Mouse (Mus musculus): ENCODE data around the gene Dlgap3.

Dlgap3 gene

DNA sequence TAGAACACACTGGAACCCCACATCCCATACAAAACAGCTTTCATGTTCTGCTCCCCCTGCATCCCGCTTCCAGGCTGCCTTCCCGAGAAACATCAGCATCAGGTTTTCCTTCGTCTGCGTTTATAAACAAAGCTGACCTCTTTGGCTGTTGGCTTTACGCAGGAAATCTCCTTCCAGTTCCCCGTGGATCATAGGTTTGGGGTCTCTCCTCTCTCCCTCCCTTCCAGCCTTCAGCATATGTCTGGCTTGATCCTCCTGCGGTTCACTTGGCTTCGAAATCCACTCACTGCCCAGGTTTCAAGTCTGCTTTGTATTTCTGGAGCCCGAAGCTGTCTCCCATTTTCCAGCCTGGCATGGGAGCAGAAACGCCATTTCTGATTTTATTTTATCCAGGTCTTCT is 54.3 kb downstream of the Dlgap3 start:
- DNase-seq, result no peak

DNA sequence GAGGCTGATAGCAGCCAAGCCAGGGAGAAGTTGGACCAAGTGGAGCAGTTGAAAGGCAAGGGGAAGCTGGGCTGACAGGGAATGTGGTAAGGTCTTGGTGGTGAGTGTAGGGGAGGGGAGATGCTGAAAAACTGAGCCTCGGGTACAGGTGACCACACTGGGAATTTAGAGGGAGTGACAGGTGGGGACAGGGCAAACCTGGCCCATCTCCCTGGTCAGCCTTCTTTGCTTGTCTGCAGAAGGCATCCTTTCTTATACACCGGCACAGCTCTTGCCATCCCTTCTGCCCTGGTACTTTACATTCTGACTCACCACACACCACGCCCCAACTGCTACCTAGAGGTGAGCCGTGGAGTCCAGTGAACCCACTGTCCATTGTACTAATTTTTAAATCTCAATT is 54.8 kb downstream of the Dlgap3 start:
- DNase-seq, result no peak

DNA sequence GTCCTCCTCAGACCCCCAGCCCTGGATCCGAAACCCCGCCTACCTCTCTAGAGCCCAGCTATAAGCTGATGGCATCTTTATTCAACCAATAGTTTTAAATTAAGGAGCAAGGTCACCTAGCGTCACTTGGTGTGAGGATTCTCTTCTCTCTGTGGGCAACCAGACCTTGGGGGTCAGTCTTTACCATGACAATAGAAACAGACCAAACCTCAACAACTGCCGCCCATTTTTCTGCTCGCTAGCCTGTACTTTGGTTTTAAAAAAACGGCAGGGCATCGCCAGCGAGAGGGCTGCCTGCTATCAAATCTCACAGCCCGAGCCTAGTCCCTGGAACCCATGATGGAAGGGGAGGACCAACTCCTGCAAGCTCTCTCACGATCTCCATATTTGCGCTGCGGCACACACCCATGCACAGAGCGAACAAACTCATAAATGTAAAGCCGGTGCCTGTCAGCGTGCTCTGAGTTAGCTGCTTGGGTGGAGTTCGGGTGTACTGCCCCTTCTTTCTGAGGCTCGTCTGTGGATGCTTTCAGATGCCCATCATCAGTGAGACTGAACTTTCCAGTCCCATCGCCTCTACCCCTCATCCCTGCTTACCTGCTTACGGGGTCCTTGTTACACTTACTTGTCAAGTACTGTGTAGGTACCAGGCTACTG is 55.6 kb downstream of the Dlgap3 start:
- DNase-seq, result no peak

DNA sequence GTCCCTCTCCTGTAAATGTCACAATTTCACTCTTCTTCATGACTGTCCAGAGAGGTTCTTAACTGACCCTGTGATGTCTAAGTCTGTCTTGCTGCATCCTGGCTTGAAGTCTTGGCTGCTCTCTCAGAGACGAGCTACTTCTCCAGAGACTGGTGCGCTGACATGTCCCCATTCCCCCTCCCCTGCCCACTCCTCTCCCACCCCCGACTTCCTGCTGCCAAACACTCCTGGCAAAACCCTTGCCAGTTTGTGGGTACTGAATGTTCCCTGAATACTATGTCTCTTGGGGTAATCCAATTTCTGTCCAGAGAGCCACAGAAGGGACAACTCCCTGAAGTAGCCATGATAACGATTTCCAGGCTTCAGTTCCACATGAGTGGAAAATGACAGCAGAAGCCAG is 57.1 kb downstream of the Dlgap3 start:
- no peak for DNase-seq

GRCm38 (mm10) chr4:127227051-127227673 is 58.2 kb downstream of the Dlgap3 start:
- DNase-seq, result no peak

DNA sequence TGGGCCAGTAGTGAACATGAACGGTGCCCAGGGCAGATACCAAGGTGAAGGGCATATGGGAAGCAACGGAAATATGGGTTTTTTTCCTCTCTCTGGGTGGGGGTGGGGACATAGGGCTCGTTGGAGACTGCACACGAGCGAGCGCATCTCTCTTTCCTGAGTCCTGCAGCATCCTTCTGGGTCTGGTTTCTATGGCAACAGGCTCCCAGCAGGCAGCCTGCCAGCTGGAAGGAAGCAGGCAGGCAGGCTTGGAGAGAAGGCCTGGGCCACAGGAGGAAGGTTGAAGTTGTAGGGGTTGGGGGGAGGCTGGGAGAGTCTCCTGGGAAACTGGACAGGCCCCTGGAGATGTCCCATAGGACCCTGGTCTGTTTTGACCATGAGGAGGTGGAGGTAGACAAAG is 63.0 kb downstream of the Dlgap3 start:
- DNase-seq, result no peak

DNA sequence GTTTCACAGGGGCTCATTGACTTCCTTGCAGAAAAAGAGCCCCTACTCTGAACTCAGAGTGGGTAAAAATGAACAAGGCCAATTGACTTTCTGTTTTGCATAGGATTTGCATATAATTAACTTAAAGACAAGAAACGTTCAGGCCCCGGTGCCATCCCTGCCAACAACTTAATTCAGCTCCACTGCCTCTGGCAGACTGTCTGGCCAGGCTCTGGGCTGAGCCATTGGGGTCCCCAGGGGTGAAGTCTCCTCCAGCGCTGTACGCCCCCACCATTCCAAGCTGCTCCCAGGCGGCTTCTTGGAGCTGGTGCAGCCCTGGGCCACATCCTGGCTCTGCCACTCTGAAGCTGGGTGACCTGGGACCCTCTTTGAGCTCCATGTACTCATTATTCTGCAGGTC is 63.5 kb downstream of the Dlgap3 start:
- no peak for DNase-seq

GRCm38 (mm10) chr4:127233416-127234125 is 64.6 kb downstream of the Dlgap3 start:
- no peak for DNase-seq

- peak; percentile 89 for DNase-seq
These were observed 66.9 kb downstream of the Dlgap3 start for GRCm38 (mm10) chr4:127235742-127236487.

DNA sequence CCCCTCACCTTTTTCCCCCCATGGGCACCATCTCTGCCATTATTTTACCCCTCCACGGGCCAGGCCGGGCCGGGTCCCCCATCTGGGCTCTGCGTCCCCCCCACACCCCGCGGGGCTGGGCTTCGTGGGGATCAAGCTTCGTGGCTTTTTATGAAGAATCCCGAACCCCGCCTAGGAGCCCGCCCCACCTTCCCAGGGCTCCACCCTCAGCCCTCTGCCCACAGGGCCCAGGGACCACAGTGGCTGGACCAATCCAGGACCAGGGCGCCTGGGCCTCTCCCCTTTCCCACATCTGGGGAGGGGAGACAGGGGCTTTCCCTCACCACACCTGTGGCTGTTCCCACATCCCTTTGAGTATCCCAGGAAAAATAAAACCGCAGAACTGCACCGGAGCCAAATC is 67.6 kb downstream of the Dlgap3 start:
- DNase-seq, result no peak

GRCm38 (mm10) chr4:127237271-127237670 is 68.3 kb downstream of the Dlgap3 start:
- DNase-seq, result no peak

DNA sequence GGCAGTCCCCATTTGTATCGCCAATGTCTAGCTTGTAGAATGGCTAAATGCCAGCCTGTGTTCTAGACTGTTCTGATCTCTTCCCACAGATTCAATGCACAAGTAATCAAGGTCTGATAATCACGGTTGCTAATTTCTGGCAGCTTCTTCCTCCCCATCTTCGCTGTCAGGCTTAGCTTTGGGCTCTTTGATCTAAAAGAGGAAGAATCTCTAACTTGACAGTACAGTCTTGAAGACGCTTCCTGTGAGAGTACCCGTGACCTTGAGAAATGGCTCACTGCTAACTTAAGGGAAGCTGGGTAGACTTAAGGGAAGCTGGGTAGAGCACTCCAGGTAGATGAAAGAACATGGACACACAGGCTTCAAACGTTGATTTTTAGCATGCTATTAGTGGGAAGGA is 73.7 kb downstream of the Dlgap3 start:
- peak; percentile 22 for DNase-seq

DNA sequence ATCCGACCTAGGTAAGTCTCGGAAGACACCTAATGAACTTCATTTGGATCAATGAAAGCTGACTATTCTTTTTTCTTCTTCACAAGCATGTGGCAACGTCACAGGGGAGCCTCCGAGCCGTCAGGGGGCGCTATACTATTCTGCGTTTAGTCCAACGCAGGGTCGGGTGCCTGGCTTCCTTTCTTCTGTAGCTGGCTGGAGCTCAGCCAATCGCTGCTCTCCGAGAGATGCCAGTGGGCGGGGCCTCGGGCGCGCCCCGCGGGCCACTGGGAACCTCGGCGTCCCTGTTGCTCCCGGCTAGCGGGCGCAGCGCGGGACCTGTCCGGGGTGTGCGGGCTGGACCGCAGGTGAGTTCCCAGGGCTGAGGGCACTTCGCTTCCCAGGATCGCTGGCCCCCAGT is 74.5 kb downstream of the Dlgap3 start, which contains the start of gene Smim12:
Gene Smim12 (plus strand): TSS at position 233 of the 400 bp plus-strand sequence.
- DNase-seq, result peak; percentile 99

GRCm38 (mm10) chr4:127243953-127244352 is 74.9 kb downstream of the Dlgap3 start:
- no peak for DNase-seq

DNA sequence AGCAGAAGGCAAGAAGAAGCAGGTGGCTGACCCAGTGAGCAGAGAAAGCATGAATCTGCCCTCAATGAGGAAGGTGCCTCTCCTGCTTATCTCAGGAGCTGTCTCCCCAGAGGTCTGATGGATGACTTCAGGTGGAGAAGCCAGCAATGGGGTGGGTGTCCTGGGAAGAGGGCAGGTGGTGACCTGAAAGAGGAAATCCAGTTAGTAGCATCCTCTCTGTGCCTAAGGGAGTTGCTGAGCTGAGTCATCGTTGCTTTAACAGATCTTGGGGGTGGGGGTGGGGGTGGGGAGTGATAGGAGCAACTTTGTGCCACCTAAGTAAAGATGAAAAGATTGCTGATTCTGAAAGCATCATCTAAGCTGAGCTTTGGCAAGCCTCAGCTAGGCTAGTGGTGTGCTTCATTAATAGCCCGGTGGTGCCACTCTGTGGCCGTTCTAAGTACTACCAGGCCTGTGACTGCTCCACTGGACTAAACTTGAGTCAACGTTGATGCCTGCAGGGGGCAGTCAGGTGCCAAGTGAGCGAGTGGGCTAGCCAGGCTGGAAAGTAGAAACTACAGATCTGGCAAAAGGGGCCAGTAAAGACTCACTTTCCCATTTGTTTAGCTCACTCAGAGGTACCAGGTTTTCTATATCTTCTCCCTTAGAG is 80.8 kb downstream of the Dlgap3 start:
- DNase-seq, result peak; percentile 94

- DNase-seq, result no peak
These were observed 83.1 kb downstream of the Dlgap3 start for GRCm38 (mm10) chr4:127251963-127252585.

DNA sequence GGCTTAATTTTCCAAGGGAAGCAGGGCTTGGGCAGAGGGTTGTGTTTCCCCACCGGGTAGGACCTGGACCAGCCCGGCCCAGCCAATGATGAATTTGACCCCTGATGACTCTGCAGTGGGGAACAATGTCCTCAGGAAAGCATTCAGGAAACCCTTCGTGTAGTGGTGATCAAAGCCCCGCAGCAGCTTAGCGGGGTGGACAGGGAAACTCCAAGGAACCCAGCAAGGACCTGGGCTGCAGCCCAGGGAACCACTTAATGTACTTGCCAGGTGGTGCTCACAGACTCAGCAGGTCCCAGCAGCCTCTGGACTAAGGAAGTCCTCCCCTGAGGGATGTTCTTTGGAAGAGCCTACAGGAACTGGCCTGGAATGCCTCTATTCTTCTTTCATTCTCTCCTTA is 87.7 kb downstream of the Dlgap3 start:
- no peak for DNase-seq

DNA sequence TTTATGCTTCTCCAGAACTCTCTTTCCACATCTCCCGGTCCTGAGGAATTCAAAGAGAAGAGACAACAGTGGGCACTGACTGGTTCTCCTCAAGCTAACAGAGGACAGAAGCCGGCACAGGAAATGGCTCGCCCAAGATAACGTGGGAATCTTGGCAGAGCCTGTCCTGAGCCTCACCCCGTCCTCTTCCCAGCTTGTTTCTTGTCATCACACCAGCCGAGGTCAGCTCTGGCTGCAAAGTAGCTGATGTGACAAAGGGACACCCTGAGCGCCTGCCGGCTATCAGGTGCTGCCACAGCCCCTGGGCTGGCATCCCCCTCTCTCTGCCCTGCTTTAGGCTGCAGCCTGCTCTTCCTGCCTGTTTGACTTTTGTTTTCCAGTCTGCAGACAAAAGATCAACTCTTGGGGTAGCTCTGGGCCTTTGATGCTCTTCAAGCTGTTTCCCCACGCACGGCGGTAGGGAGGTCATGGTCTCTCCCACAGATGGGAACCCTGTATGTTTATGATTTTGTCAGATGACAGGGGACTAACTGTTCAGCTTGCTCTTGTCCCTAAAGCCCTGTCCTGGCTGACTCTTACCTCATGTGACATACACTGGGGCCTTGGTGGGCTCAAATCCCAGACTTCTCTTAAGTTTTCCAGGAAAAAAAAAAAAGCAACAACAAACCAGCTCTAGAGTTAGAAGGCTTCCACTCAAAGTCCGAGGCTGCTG is 89.3 kb downstream of the Dlgap3 start:
- DNase-seq, result no peak

- no peak for DNase-seq
These were observed 92.6 kb downstream of the Dlgap3 start for GRCm38 (mm10) chr4:127261601-127262000.

DNA sequence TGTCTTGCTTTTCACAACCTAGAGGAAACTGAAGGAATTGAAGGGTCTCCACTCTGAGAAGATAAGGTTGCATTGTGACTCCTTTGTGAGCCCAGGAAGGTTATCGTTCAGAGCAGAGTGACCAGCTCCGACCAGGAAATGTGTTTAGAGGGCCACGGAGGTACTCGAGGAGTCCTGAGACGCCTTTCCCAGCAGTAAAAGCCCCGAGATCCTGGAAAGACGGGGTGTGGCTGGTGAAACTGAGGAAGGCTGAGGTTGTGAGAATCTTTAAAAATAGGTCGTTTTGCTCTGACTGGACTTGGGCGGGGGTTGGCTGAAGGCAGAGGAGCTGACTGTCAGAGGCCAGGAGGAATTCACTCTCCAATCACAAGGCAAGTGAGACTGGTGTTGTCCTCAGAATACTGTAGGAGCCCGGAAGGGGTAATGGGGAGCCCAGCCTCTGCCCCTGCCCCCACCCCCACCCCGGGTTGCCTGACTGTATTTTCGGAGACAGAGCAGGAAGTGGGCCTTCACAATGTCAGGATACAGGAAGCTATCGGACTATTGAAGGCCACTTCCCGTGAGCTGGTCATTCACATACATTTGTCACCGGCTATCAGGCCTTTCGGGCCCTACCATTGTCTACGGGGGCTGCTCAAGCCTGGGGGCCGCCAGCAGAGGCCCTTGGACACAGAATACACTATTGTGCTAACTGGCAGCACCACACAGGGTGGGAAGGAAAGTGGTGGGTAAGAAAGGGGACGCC is 94.6 kb downstream of the Dlgap3 start:
- DNase-seq, result no peak

- no peak for DNase-seq
These were observed 95.2 kb downstream of the Dlgap3 start for GRCm38 (mm10) chr4:127264183-127264554.

Data from thymus, postnatal 25 days (tissue).